Mouse (Mus musculus) liver, postnatal 0 days (tissue): ENCODE results near the gene Gabbr2.

Source experiments
- CTCF ChIP-seq: sonication (generic); IDR thresholded peaks from 2 replicates; pipeline ENCODE4 v1.5.1; 2016; ENCODE audit warnings: antibody characterized with exemption, low read depth
- EP300 ChIP-seq: IDR thresholded peaks from 2 replicates; pipeline ENCODE4 v1.6.1; 2016; ENCODE audit warnings: antibody characterized with exemption, low read depth, mild to moderate bottlenecking

- TF ChIP-seq CTCF (no peak), EP300 (no peak)
Observed at GRCm38 (mm10) chr4:46718624-46719023, 273.0 kb downstream of the Gabbr2 start.
